Mouse (Mus musculus): ENCODE data around the gene Prodh2.
A peak's percentile ranks its signal among the peaks of the same experiment; 100 is the strongest.

Prodh2 gene

GRCm38 (mm10) chr7:30549880-30550279 is 56.5 kb downstream of the Prodh2 start:
- no peak for DNase-seq (ENCODE audit: low spot score in 2 of 2)

- DNase-seq (ENCODE audit: low spot score in 2 of 2), result no peak
Observed at GRCm38 (mm10) chr7:30550603-30551002, 57.2 kb downstream of the Prodh2 start.

GRCm38 (mm10) chr7:30551445-30552101 is 58.2 kb downstream of the Prodh2 start:
- DNase-seq (ENCODE audit: low spot score in 2 of 2), result no peak

- peak; percentile 94 to 98 for DNase-seq (ENCODE audit: low spot score in 2 of 2)
Observed at GRCm38 (mm10) chr7:30552102-30553020, 58.9 kb downstream of the Prodh2 start, which contains the start of the genes Hspb6 and Proser3. Hspb6 (plus strand) TSS chr7:30552178. Proser3 (minus strand) TSS chr7:30552299.

- DNase-seq (ENCODE audit: low spot score in 2 of 2), result no peak
Observed at GRCm38 (mm10) chr7:30553021-30553589, 59.7 kb downstream of the Prodh2 start.

- no peak for DNase-seq (ENCODE audit: low spot score in 2 of 2)
Observed at GRCm38 (mm10) chr7:30553810-30554584, 60.6 kb downstream of the Prodh2 start.

- no peak for DNase-seq (ENCODE audit: low spot score in 2 of 2)
Observed at GRCm38 (mm10) chr7:30556894-30557536, 63.6 kb downstream of the Prodh2 start.

GRCm38 (mm10) chr7:30557901-30558514 is 64.6 kb downstream of the Prodh2 start:
- no peak for DNase-seq (ENCODE audit: low spot score in 2 of 2)

GRCm38 (mm10) chr7:30558656-30559442 is 65.4 kb downstream of the Prodh2 start:
- no peak for DNase-seq (ENCODE audit: low spot score in 2 of 2)

GRCm38 (mm10) chr7:30559443-30559954 is 66.1 kb downstream of the Prodh2 start, which contains the start of gene Lin37:
Lin37 (minus strand) TSS chr7:30559838.
- peak; percentile 99 for DNase-seq (ENCODE audit: low spot score in 2 of 2)

GRCm38 (mm10) chr7:30560296-30560695 is 66.9 kb downstream of the Prodh2 start:
- DNase-seq (ENCODE audit: low spot score in 2 of 2), result no peak

GRCm38 (mm10) chr7:30562526-30563116 is 69.2 kb downstream of the Prodh2 start:
- no peak for DNase-seq (ENCODE audit: low spot score in 2 of 2)
